Mouse (Mus musculus) spleen, adult 2 months (tissue): ENCODE data around the gene Olfr391-ps.

Experiments used
- CTCF ChIP-seq: fragments of 200-500 bp; IDR thresholded peaks from 2 replicates; pipeline ENCODE4 v1.5.1; 2011; ENCODE audit warnings: mild to moderate bottlenecking, inconsistent platforms; ENCODE audit not compliant: insufficient read depth, insufficient read length, insufficient replicate concordance; ENCODE audit errors: extremely low read depth
- POLR2A ChIP-seq: fragments of 200-500 bp; IDR thresholded peaks from 2 replicates; pipeline ENCODE4 v1.6.1; 2011; ENCODE audit warnings: low read depth, low read length, inconsistent platforms

- TF ChIP-seq CTCF (no peak), POLR2A (no peak)
Measured at GRCm38 (mm10) chr11:73816949-73817348, 14.1 kb upstream of the Olfr391-ps start, which contains the start of gene Olfr392.
